Mouse (Mus musculus) CD8-positive naive resting alpha-beta T cell, adult 57 days (primary cell): Measurements from ENCODE around the gene Casz1. TPM values are rescaled to one million over a fixed set of nuclear protein-coding genes. Genes with fewer than 3 reads are reported as not detected.

Experiments
- total RNA-seq: library from RNA; stranded (reverse); gene quantifications from one replicate; pipeline ENCODE4 v1.2.4, GENCODE M21; 2023

Casz1 gene
- total RNA-seq = 9.8 TPM

DNA sequence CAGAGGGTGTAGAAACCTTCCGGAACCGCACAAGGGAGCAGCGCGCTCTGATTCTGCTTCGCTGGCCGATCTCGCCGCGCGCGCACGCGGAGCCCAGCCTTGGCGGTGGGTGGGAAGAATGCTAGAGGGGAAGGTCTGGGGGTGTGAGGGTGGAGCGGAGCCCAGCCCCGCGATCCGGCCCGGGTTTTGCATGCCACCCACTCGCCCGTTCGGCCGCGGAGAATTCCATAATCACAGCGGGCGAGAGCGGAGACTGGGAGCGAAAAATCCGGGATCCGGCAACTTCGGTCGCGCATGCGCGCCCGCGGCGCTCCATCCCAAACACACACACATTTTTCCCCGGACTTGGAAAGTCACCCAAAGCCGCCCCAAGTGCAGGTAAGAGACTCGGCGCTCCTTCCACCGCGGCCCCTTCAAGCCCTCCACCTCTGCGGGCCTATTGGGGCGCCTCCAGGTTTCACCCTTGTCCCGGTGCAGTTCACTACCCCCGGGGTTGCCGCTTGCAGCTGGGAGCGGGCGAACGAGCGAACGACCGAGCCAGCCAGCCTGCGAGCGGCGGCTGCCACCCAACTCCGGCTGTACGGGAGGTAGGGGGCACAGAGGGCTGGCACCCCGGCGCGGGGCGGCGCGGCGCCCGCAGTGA is at the start of gene Casz1:
TSS of gene Casz1 (plus strand) at position 293 of the 643 bp plus-strand sequence.

Other genes starting within 250 kb of the Casz1 start
- 103 TPM for gene Exosc10, start 246.0 kb upstream of the Casz1 start, total RNA-seq
- 38.1 TPM for gene Srm, start 212.9 kb upstream of the Casz1 start, total RNA-seq
- gene Masp2, start 201.9 kb upstream of the Casz1 start, total RNA-seq = 1.7 TPM
- 312 TPM for gene Tardbp, start 177.4 kb upstream of the Casz1 start, total RNA-seq
- gene Gm572, start 161.1 kb upstream of the Casz1 start, total RNA-seq = not detected